Mouse (Mus musculus): ENCODE results near the gene Gclm.
A peak's percentile ranks its signal among the peaks of the same experiment; 100 is the strongest.
"Not testable (repeated sequence)": the region's sequence is repeated elsewhere in the genome, so short reads cannot be mapped to it uniquely, and the experiment has no call there.

Gene Gclm

GRCm38 (mm10) chr3:122211446-122212125 lies 33.8 kb upstream of the Gclm start:
- H3K36me3 ChIP-seq (ENCODE audit: insufficient read depth, low read length) = no peaks in the 10 kb centered on the region
- H3K4me3 ChIP-seq (replicated peaks; ENCODE audit: low read length) = no peak overlapping the region
- no peaks in the 10 kb centered on the region for H3K27me3 ChIP-seq (ENCODE audit: insufficient read depth, low read length)
- H3K9me3 ChIP-seq (ENCODE audit: low read length) = no peaks in the 10 kb centered on the region
- H3K4me1 ChIP-seq (replicated peaks; ENCODE audit: low read depth, low read length) = peaks cover 15% of the 10 kb centered on the region
- TF ChIP-seq POU5F1 (IDR thresholded peaks at IDR 0.05; ENCODE audit: borderline replicate concordance, low read length) (no peak), NANOG (IDR thresholded peaks at IDR 0.05; ENCODE audit: borderline replicate concordance, low read length) (no peak), CTCF (conservative IDR thresholded peaks at IDR 0.05; ENCODE audit: low read length) (no peak)

- no peak for TF ChIP-seq CTCF (conservative IDR thresholded peaks at IDR 0.05; ENCODE audit: low read length)
- TF ChIP-seq POU5F1 (IDR thresholded peaks at IDR 0.05; ENCODE audit: borderline replicate concordance, low read length) = no peak
- TF ChIP-seq NANOG (IDR thresholded peaks at IDR 0.05; ENCODE audit: borderline replicate concordance, low read length) = no peak
These were observed 23.9 kb upstream of the Gclm start for GRCm38 (mm10) chr3:122221240-122222036.

GRCm38 (mm10) chr3:122226972-122227371 lies 18.4 kb upstream of the Gclm start:
- not testable (repeated sequence) for H3K27me3 ChIP-seq (ENCODE audit: insufficient read depth, low read length); H3K36me3 ChIP-seq (ENCODE audit: insufficient read depth, low read length); H3K9me3 ChIP-seq (ENCODE audit: low read length); H3K4me1 ChIP-seq (replicated peaks; ENCODE audit: low read depth, low read length); H3K4me3 ChIP-seq (replicated peaks; ENCODE audit: low read length)

More at GRCm38 (mm10) chr3:122221240-122222036, 23.9 kb upstream of the Gclm start:
- no peaks in the 10 kb centered on the region; the same call in 1 of the 2 replicates for H3K27me3 ChIP-seq (ENCODE audit: insufficient read depth, low read length)
- H3K4me1 ChIP-seq (replicated peaks; ENCODE audit: low read depth, low read length) = no peaks in the 10 kb centered on the region
- H3K9me3 ChIP-seq (ENCODE audit: low read length) = no peaks in the 10 kb centered on the region
- H3K4me3 ChIP-seq (replicated peaks; ENCODE audit: low read length) = no peak overlapping the region
- no peaks in the 10 kb centered on the region for H3K36me3 ChIP-seq (ENCODE audit: insufficient read depth, low read length)

GRCm38 (mm10) chr3:122235772-122236171 lies 9.6 kb upstream of the Gclm start:
- Histone ChIP-seq H3K9me3 (ENCODE audit: low read length) (no peaks in the 10 kb centered on the region), H3K4me1 (replicated peaks; ENCODE audit: low read depth, low read length) (no peaks in the 10 kb centered on the region), H3K27me3 (ENCODE audit: insufficient read depth, low read length) (no peaks in the 10 kb centered on the region), H3K36me3 (ENCODE audit: insufficient read depth, low read length) (no peaks in the 10 kb centered on the region), H3K4me3 (replicated peaks; ENCODE audit: low read length) (no peak overlapping the region)
- TF ChIP-seq NANOG (IDR thresholded peaks at IDR 0.05; ENCODE audit: borderline replicate concordance, low read length) = no peak
- no peak for TF ChIP-seq CTCF (conservative IDR thresholded peaks at IDR 0.05; ENCODE audit: low read length)
- no peak for TF ChIP-seq POU5F1 (IDR thresholded peaks at IDR 0.05; ENCODE audit: borderline replicate concordance, low read length)

- no peaks in the 10 kb centered on the region for H3K9me3 ChIP-seq (ENCODE audit: low read length)
These were observed 2.5 kb upstream of the Gclm start for GRCm38 (mm10) chr3:122242876-122243275.

GRCm38 (mm10) chr3:122243416-122244167 lies 1.8 kb upstream of the Gclm start:
- TF ChIP-seq NANOG (IDR thresholded peaks at IDR 0.05; ENCODE audit: borderline replicate concordance, low read length) (no peak), CTCF (conservative IDR thresholded peaks at IDR 0.05; ENCODE audit: low read length) (no peak), POU5F1 (IDR thresholded peaks at IDR 0.05; ENCODE audit: borderline replicate concordance, low read length) (no peak)
- Histone ChIP-seq H3K36me3 (ENCODE audit: insufficient read depth, low read length) (peaks cover 2% of the 10 kb centered on the region), H3K4me3 (replicated peaks; ENCODE audit: low read length) (peak overlapping the region; percentile 43), H3K27me3 (ENCODE audit: insufficient read depth, low read length) (no peaks in the 10 kb centered on the region), H3K9me3 (ENCODE audit: low read length) (no peaks in the 10 kb centered on the region), H3K4me1 (replicated peaks; ENCODE audit: low read depth, low read length) (peaks cover 44% of the 10 kb centered on the region)

More at GRCm38 (mm10) chr3:122242876-122243275, 2.5 kb upstream of the Gclm start:
- Histone ChIP-seq H3K36me3 (ENCODE audit: insufficient read depth, low read length) (no peaks in the 10 kb centered on the region; the same call in 1 of the 2 replicates), H3K27me3 (ENCODE audit: insufficient read depth, low read length) (no peaks in the 10 kb centered on the region), H3K4me1 (replicated peaks; ENCODE audit: low read depth, low read length) (peaks cover 41% of the 10 kb centered on the region), H3K4me3 (replicated peaks; ENCODE audit: low read length) (peak overlapping the region; percentile 43)
- TF ChIP-seq POU5F1 (IDR thresholded peaks at IDR 0.05; ENCODE audit: borderline replicate concordance, low read length) (no peak), NANOG (IDR thresholded peaks at IDR 0.05; ENCODE audit: borderline replicate concordance, low read length) (no peak), CTCF (conservative IDR thresholded peaks at IDR 0.05; ENCODE audit: low read length) (no peak)

GRCm38 (mm10) chr3:122244759-122245158 lies 598 bp upstream of the Gclm start:
- H3K4me3 ChIP-seq (replicated peaks; ENCODE audit: low read length) = peak overlapping the region; percentile 53
- peaks cover 8% of the 10 kb centered on the region for H3K36me3 ChIP-seq (ENCODE audit: insufficient read depth, low read length)
- TF ChIP-seq NANOG (IDR thresholded peaks at IDR 0.05; ENCODE audit: borderline replicate concordance, low read length) (no peak), POU5F1 (IDR thresholded peaks at IDR 0.05; ENCODE audit: borderline replicate concordance, low read length) (no peak), CTCF (conservative IDR thresholded peaks at IDR 0.05; ENCODE audit: low read length) (no peak)
- no peaks in the 10 kb centered on the region for H3K27me3 ChIP-seq (ENCODE audit: insufficient read depth, low read length)
- no peaks in the 10 kb centered on the region for H3K9me3 ChIP-seq (ENCODE audit: low read length)
- peaks cover 51% of the 10 kb centered on the region for H3K4me1 ChIP-seq (replicated peaks; ENCODE audit: low read depth, low read length)

- TF ChIP-seq CTCF (conservative IDR thresholded peaks at IDR 0.05; ENCODE audit: low read length) = no peak
- no peak for TF ChIP-seq NANOG (IDR thresholded peaks at IDR 0.05; ENCODE audit: borderline replicate concordance, low read length)
- no peak for TF ChIP-seq POU5F1 (IDR thresholded peaks at IDR 0.05; ENCODE audit: borderline replicate concordance, low read length)
- no peaks in the 10 kb centered on the region for H3K9me3 ChIP-seq (ENCODE audit: low read length)
- peak overlapping the region; percentile 96 for H3K4me3 ChIP-seq (replicated peaks; ENCODE audit: low read length)
- peaks cover 11% of the 10 kb centered on the region for H3K36me3 ChIP-seq (ENCODE audit: insufficient read depth, low read length)
- H3K27me3 ChIP-seq (ENCODE audit: insufficient read depth, low read length) = no peaks in the 10 kb centered on the region
- H3K4me1 ChIP-seq (replicated peaks; ENCODE audit: low read depth, low read length) = peaks cover 56% of the 10 kb centered on the region
These were observed 548 bp downstream of the Gclm start for GRCm38 (mm10) chr3:122245878-122246332.
